Mouse (Mus musculus) forebrain, embryonic 15.5 days (tissue): Measurements from ENCODE around the gene Chn2. TPM values are rescaled to one million over a fixed set of nuclear protein-coding genes. Genes with fewer than 3 reads are reported as not detected.

Experiments
- ATAC-seq: fragments of 200-750 bp; cut with Nextera tagmentation; replicated peaks from 2 replicates; pipeline ENCODE4 v1.8.0; 2017; ENCODE audit warnings: mild to moderate bottlenecking, moderate TSS enrichment, moderate library complexity
- H3K27ac ChIP-seq: fragments of 300-500 bp; sonication (generic); replicated peaks from 2 replicates; pipeline ENCODE4 v1.5.1; 2015; ENCODE audit warnings: mild to moderate bottlenecking, inconsistent platforms
- H3K27me3 ChIP-seq: fragments of 300-500 bp; sonication (generic); 2 replicates; pipeline ENCODE4 v1.6.1; 2015; ENCODE audit warnings: inconsistent platforms
- H3K36me3 ChIP-seq: fragments of 300-500 bp; sonication (generic); 2 replicates; pipeline ENCODE4 v1.6.1; 2015; ENCODE audit warnings: mild to moderate bottlenecking, inconsistent platforms
- H3K4me1 ChIP-seq: fragments of 300-500 bp; sonication (generic); 2 replicates; pipeline ENCODE4 v1.6.1; 2015; ENCODE audit warnings: inconsistent platforms
- H3K4me2 ChIP-seq: fragments of 300-500 bp; sonication (generic); replicated peaks from 2 replicates; pipeline ENCODE4 v1.6.1; 2015; ENCODE audit warnings: mild to moderate bottlenecking, inconsistent platforms
- H3K4me3 ChIP-seq: fragments of 300-500 bp; sonication (generic); 2 replicates; pipeline ENCODE4 v1.5.1; 2015; ENCODE audit warnings: mild to moderate bottlenecking, inconsistent platforms
- H3K9ac ChIP-seq: fragments of 300-500 bp; sonication (generic); replicated peaks from 2 replicates; pipeline ENCODE4 v1.6.1; 2015; ENCODE audit warnings: mild to moderate bottlenecking, inconsistent platforms
- H3K9me3 ChIP-seq: fragments of 300-500 bp; sonication (generic); 2 replicates; pipeline ENCODE4 v1.6.1; 2016; ENCODE audit warnings: inconsistent platforms
- WGBS: fragments of 180-500 bp; shearing (Covaris S2); methylation state at CpG from one replicate; pipeline ENCODE4 v1.1.7; 2015; ENCODE audit warnings: mixed read lengths; 5-methylcytosine and 5-hydroxymethylcytosine counted together
- polyA plus RNA-seq: library from polyadenylated mRNA; unstranded; fragments of >200 nt; fragmentation: Nextera tagmentation; extraction: Ambion mirVana; gene quantifications from 2 replicates; pipeline ENCODE4 v1.2.1, GENCODE M21; 2015

The Chn2 gene
- polyA plus RNA-seq, 1 experiment from 2014 or later = 46.2 TPM

DNA sequence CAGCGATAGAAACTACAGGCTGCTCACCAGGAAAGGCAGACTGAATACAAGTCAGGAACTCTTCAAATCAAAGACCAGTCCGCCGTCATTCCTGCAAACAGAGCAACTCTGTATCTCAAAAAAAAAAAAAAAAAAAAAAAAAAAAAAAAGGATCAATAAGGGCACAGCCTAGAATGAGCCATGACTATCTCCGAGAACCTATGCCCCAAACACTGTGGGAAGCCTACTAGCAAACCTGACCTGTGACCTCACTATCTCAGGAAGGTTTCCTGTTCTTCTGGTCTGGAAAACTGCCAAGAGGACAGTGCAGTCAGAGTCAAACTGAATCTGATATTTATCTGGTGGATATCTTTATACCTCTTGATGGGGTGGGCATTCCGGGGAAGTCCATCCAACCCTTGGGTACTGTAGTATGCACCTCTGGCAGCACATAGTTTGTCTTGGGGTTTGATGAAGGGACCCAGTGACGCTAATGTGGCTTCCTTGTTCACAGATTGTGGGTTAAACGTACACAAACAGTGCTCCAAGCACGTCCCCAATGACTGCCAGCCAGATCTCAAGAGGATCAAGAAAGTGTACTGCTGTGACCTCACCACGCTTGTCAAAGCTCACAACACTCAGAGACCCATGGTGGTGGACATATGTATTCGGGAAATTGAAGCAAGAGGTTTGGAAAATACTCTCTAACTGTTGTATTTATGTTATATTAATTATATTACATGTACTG is 250.6 kb downstream of the Chn2 start:
- Histone ChIP-seq H3K27ac (no peak overlapping the region), H3K4me1 (no peaks in the 10 kb centered on the region), H3K36me3 (peaks cover 3% of the 10 kb centered on the region), H3K4me3 (no peak overlapping the region), H3K9me3 (no peaks in the 10 kb centered on the region), H3K9ac (no peak overlapping the region), H3K27me3 (no peaks in the 10 kb centered on the region), H3K4me2 (no peak overlapping the region)
- no peak for ATAC-seq
- WGBS = 83% methylated on average over 10 of the region's 10 CpGs

DNA sequence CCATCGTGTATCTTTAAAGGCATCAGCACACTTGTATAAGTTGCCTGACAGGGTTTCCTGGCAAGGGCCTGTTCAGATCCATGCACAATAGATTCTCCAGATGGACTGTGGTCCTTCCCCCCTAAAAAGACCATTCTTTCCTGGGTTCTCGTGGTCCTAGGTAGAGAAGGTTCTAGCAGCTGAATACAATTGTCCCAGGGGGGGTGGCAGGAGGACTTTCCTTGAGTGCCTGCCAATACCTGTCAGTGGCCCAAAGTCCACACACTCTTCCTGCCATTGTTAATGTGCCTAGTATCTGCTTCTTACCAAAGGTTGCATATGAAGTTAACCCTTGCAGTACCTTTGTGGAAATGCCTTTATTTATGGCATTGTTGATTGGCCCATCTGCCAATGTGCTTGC is 257.9 kb downstream of the Chn2 start:
- no peaks in the 10 kb centered on the region for H3K4me1 ChIP-seq
- no peak overlapping the region for H3K4me2 ChIP-seq
- H3K27me3 ChIP-seq = no peaks in the 10 kb centered on the region
- H3K4me3 ChIP-seq = no peak overlapping the region
- H3K36me3 ChIP-seq = peaks cover 14% of the 10 kb centered on the region
- 86% methylated on average over 2 of the region's 2 CpGs for WGBS
- no peaks in the 10 kb centered on the region for H3K9me3 ChIP-seq
- ATAC-seq = no peak
- no peak overlapping the region for H3K9ac ChIP-seq
- H3K27ac ChIP-seq = no peak overlapping the region

DNA sequence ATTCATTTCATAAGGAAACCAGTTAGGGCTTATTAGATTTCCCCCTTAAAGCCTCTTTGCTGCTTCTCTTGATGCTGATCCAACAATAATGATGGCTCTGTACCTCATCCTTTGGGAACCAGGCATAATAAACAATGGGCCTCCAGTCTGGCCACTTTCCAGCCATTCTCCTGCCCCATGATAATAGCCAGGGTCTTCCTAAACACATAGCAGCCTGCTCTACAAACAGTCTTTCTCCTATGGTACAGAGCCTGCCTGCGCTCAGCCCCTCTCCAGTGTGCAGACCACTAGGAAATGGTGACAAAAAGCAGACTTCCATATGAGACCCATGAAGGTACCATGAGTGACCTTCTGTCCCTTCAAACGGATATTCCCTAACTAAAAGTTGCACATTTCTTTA is 260.1 kb downstream of the Chn2 start:
- WGBS = 80% methylated on average over 2 of the region's 2 CpGs
- no peaks in the 10 kb centered on the region for H3K9me3 ChIP-seq
- H3K27ac ChIP-seq = no peak overlapping the region
- peaks cover 11% of the 10 kb centered on the region for H3K36me3 ChIP-seq
- no peak overlapping the region for H3K4me3 ChIP-seq
- ATAC-seq = no peak
- no peak overlapping the region for H3K4me2 ChIP-seq
- no peaks in the 10 kb centered on the region for H3K27me3 ChIP-seq
- no peak overlapping the region for H3K9ac ChIP-seq
- H3K4me1 ChIP-seq = no peaks in the 10 kb centered on the region

DNA sequence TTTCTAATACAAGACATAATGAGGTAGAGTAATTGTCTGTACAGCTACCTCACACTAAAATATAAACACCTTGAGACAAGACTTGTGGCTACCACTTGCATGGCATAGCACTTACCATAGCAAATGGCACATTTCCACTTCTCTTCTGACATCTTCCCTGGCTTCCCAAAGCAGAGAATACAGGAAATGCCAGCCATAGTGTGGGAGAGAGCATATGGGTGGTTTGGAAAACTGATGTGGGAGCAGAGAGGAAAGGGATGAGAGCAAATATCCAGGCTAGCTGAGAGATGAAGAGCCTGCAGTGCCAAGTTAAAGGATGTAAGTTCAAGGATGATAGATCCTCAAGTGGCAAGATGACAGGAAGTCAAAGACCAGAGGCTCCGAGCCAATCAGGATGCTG is 266.4 kb downstream of the Chn2 start:
- WGBS = 100% methylated on average over 1 of the region's 1 CpGs
- Histone ChIP-seq H3K4me2 (no peak overlapping the region), H3K27ac (no peak overlapping the region), H3K4me1 (no peaks in the 10 kb centered on the region), H3K9ac (no peak overlapping the region), H3K36me3 (no peaks in the 10 kb centered on the region), H3K9me3 (no peaks in the 10 kb centered on the region), H3K27me3 (no peaks in the 10 kb centered on the region), H3K4me3 (no peak overlapping the region)
- ATAC-seq = no peak

DNA sequence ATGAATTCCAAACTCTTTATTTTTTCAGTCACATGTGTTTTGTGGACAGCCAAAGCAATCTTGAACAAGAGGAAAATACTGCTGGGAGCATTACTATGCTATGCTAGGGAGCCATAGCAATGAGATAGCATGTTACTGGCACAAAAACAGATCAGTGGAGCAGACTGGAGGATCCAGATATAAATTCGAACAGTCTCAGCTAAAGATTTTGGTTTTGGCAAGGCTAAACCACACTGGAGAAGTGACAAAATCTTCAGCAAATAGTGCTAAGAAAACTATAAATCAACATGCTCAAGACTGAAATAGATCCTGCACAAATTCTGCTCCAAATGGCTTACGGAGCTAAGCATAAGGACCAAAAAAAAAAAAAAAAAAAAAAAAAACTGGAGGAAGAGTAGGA is 273.7 kb downstream of the Chn2 start:
- no peak overlapping the region for H3K4me2 ChIP-seq
- 79% methylated on average over 2 of the region's 2 CpGs for WGBS
- no peaks in the 10 kb centered on the region for H3K4me1 ChIP-seq
- H3K9ac ChIP-seq = no peak overlapping the region
- no peak overlapping the region for H3K4me3 ChIP-seq
- peak overlapping the region; percentile 40; the same call in 1 of the 2 replicates for H3K27ac ChIP-seq
- no peak for ATAC-seq
- no peaks in the 10 kb centered on the region for H3K36me3 ChIP-seq
- H3K9me3 ChIP-seq = no peaks in the 10 kb centered on the region
- no peaks in the 10 kb centered on the region for H3K27me3 ChIP-seq

DNA sequence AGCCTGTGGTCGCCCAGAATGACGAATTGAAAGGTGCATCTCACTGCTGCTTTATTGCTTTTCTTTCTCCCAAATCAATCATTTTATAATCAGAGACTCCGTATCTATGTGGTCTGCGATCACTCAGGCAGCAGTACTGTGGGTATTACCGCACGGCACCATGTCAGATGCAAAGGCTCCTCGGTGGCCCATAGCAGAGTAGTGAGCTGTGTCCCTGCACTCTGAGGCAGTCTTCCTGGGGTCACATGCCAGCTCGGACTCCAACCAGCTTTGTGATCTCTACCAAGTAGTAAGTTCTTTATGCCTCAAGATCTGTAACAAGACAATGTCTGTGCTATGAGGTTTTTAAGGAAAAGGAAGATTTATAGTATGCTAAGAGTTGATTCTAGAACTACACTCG is 279.3 kb downstream of the Chn2 start:
- no peak for ATAC-seq
- Histone ChIP-seq H3K9ac (no peak overlapping the region), H3K27ac (no peak overlapping the region), H3K9me3 (no peaks in the 10 kb centered on the region), H3K4me3 (no peak overlapping the region), H3K4me1 (no peaks in the 10 kb centered on the region), H3K36me3 (no peaks in the 10 kb centered on the region), H3K4me2 (no peak overlapping the region), H3K27me3 (no peaks in the 10 kb centered on the region)
- WGBS = 87% methylated on average over 9 of the region's 9 CpGs

DNA sequence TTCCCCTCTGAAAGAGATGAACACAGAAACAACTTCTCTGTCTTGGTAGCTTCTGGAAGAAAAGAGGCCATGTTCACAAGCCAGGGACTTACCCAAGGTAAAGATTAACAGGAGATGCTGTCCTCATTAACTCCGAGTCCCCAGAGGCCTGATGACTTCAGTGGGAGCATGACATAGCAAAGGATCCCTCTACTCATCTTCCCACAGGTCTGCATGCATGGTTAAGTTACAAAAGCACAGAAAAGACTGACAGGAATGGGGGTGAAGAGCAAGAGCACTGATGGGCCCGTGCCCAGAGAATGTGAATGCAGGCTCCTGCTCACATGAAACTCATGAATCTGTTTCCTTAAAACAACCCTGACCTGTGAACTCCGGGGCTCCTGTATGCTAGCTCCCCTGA is 279.8 kb downstream of the Chn2 start:
- no peaks in the 10 kb centered on the region for H3K9me3 ChIP-seq
- ATAC-seq = no peak
- no peak overlapping the region for H3K4me3 ChIP-seq
- no peaks in the 10 kb centered on the region for H3K4me1 ChIP-seq
- no peaks in the 10 kb centered on the region for H3K27me3 ChIP-seq
- no peak overlapping the region for H3K9ac ChIP-seq
- H3K36me3 ChIP-seq = no peaks in the 10 kb centered on the region
- H3K27ac ChIP-seq = no peak overlapping the region
- WGBS = 80% methylated on average over 3 of the region's 3 CpGs
- H3K4me2 ChIP-seq = no peak overlapping the region

DNA sequence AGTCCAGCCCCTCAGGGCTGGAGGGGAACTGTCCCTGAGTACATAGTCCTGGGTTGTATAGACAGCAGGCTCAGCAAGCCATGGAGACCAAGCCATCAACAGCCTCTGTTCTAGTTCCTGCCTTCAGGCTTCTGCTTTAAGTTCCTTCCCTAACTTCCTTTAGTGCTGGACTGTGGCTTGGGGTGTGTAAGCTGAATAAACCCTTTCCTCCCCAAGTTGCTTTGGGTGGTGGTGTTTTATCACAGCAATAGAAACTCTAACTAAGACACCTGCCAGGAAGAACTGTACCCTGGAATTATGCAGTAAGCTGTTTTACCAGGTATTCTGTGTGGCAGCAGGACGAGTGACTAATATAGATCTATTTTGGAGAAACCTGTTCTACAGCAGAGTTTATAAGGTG is 280.9 kb downstream of the Chn2 start:
- H3K4me3 ChIP-seq = no peak overlapping the region
- no peak overlapping the region for H3K4me2 ChIP-seq
- no peak for ATAC-seq
- 78% methylated on average over 1 of the region's 1 CpGs for WGBS
- H3K27ac ChIP-seq = no peak overlapping the region
- H3K27me3 ChIP-seq = 0 out of 2 replicates have a peak, but pooled peaks cover 1% of the 10 kb centered on the region
- no peaks in the 10 kb centered on the region for H3K36me3 ChIP-seq
- H3K9me3 ChIP-seq = no peaks in the 10 kb centered on the region
- H3K9ac ChIP-seq = no peak overlapping the region
- H3K4me1 ChIP-seq = no peaks in the 10 kb centered on the region

DNA sequence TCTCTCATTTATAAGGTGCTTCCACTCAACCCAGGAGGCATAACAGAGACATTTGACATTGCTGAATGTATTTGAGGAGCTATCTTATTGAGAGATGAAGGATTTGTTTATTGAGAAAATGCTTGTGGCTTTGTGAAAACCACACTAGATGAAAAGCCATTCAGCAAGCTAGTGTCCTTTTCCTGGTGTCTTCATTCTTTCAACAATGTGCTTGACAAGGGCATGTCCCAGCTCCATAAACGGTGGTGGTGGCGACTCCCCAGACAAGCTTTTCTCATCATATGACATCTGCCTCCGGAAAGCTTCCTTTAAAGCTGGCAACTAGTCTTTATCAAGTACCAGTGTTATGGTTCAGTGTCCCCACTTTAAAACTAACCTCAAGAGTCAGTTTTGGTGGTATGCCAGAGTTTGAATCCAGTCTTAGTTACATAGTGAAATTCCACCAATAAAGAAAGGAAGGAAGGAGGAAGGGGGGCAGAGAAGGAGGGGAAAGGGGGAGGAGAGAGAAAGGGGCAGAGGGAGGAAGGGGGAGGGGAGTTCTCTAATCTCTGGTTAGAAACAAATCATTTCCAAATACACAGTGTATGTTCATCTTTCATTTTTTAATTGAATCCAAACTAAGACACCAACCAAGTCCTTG is 286.0 kb downstream of the Chn2 start, which contains the start of gene Prr15:
TSS of gene Prr15 (plus strand) at position 590 of the 640 bp plus-strand sequence.
- H3K4me1 ChIP-seq = peaks cover 24% of the 10 kb centered on the region
- H3K4me3 ChIP-seq = peak within 1 kb of the TSS; percentile 50
- H3K4me2 ChIP-seq = peak within 1 kb of the TSS; percentile 86
- peaks cover 27% of the 10 kb centered on the region for H3K27me3 ChIP-seq
- 65% methylated on average over 3 of the region's 3 CpGs for WGBS
- H3K27ac ChIP-seq = no peak within 1 kb of the TSS
- ATAC-seq = no peak
- H3K36me3 ChIP-seq = no peaks in the 10 kb centered on the region
- no peaks in the 10 kb centered on the region for H3K9me3 ChIP-seq
- H3K9ac ChIP-seq = peak within 1 kb of the TSS; percentile 37

DNA sequence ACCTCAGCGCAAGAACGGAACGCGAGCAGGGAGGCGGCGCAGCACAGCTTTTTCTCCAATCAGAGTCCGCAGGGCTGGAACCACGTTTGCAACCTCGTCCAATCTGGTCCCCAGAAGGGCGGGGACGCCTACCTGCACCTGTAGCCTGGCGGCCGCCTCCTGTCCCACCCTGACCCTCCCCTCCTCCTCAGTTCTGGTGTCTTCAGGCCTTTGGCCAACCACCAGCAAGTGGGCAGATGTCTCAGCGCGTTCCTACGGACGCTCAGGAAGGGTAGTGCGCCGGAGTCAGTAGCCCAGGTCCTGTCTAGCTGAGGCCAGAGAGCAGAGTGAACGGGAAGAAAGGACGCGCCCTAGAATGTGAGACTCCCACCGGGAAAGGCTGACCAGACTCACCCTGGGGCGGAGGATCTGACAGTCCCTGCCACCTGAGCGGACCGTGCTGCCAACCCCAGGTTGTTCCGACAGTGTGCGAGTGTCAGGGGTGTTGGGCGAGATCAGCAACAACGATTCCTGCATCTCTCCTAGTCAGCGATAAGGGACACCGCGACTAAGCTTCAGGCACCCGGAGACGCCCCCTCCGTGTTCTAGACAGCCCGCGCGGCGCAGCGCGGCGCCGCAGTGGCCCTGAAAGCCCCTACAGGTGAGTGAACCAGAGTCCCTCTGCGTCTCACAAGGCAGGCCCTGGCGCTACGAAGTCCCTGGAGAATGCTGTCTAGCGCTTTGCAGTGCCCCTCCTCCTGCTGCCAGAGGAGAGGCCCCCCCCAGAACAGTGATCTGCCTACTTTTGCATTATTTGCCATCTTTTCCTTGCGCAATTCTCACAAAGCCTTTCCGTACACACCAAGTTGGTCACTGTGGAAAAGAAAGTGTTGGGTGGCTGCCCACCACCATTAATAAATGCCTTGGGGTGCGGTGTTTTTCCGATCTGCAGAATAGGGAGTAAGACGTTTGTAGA is 287.6 kb downstream of the Chn2 start:
- no peaks in the 10 kb centered on the region for H3K9me3 ChIP-seq
- no peaks in the 10 kb centered on the region for H3K36me3 ChIP-seq
- under 1% methylated on average over 53 of the region's 53 CpGs for WGBS
- H3K4me1 ChIP-seq = peaks cover 40% of the 10 kb centered on the region
- H3K4me3 ChIP-seq = peak overlapping the region; percentile 50
- H3K4me2 ChIP-seq = peak overlapping the region; percentile 86
- H3K27me3 ChIP-seq = peaks cover 27% of the 10 kb centered on the region
- peak; percentile 86 for ATAC-seq
- H3K27ac ChIP-seq = no peak overlapping the region
- H3K9ac ChIP-seq = peak overlapping the region; percentile 37

DNA sequence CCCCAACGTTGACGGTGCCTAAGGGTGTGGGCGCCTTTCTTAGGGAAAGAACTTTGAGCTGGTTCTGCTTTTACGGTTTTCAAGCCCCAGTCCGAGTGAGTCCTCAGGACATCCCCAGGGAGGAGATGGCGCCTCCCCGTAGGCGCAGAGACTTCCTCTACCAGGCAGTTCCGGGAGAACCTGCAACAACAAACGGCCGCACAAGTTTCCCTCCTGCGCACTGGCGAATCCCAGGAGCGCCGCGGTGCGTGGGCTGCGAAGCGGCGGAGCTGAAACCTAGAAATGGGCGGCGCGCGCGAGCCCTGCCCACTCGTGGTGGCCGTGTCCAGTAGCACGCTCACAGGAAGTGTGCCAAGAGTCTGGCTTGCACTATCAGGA is 288.3 kb downstream of the Chn2 start:
- Histone ChIP-seq H3K9me3 (no peaks in the 10 kb centered on the region), H3K4me2 (peak overlapping the region; percentile 86), H3K9ac (peak overlapping the region; percentile 36), H3K36me3 (no peaks in the 10 kb centered on the region), H3K27ac (no peak overlapping the region), H3K27me3 (peaks cover 27% of the 10 kb centered on the region), H3K4me1 (peaks cover 46% of the 10 kb centered on the region), H3K4me3 (peak overlapping the region; percentile 50)
- ATAC-seq = no peak
- WGBS = under 1% methylated on average over 28 of the region's 28 CpGs

DNA sequence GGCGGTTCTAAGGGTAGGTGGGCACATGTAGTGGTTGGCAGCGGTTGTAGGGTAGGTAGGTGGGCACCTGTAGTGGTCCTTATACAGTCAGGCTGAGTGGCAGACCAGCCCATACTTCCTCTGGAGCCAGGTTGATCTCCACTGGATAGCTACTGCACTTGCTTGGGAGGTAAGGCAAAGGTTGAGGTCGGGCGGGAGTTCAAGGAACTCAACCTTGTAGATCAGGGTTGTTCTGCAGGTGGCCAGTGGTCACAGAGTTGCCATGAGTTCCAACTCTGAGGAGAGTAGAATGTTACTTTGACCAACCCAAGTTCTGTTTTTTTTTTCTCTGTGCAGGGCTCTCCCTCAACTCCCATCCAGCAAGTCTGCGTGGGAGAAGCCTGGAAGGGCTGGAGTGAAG is 289.4 kb downstream of the Chn2 start:
- no peak overlapping the region for H3K27ac ChIP-seq
- no peak overlapping the region for H3K9ac ChIP-seq
- no peak overlapping the region for H3K4me2 ChIP-seq
- ATAC-seq = no peak
- WGBS = 95% methylated on average over 5 of the region's 5 CpGs
- H3K9me3 ChIP-seq = no peaks in the 10 kb centered on the region
- no peaks in the 10 kb centered on the region for H3K36me3 ChIP-seq
- peaks cover 56% of the 10 kb centered on the region for H3K4me1 ChIP-seq
- H3K27me3 ChIP-seq = peaks cover 27% of the 10 kb centered on the region
- no peak overlapping the region for H3K4me3 ChIP-seq
